Mouse (Mus musculus) embryo, embryonic 9.5 days (tissue): Measurements from ENCODE around the gene Ube2n.

Source experiments
- DNase-seq: peaks from one replicate; pipeline ENCODE4 v3.0.0-alpha.2; 2017; ENCODE audit errors: extremely low spot score

Ube2n gene

GRCm38 (mm10) chr10:95590196-95590595 lies 75.3 kb downstream of the Ube2n start:
- no peak for DNase-seq

GRCm38 (mm10) chr10:95591257-95591656 lies 76.3 kb downstream of the Ube2n start:
- no peak for DNase-seq

GRCm38 (mm10) chr10:95594414-95594813 lies 79.5 kb downstream of the Ube2n start:
- no peak for DNase-seq
